Mouse (Mus musculus) macrophage (primary cell): Measurements from ENCODE around the gene 0610010K14Rik. TPM values are rescaled to one million over a fixed set of nuclear protein-coding genes. Genes with fewer than 3 reads are reported as not detected.

Experiments
- H3K27ac ChIP-seq: fragments of 350-480 bp; formaldehyde crosslinking; 2 replicates; pipeline ENCODE4 v1.9.0; 2021
- H3K36me3 ChIP-seq: fragments of 350-480 bp; formaldehyde crosslinking; 2 replicates; pipeline ENCODE4 v1.9.0; 2021; ENCODE audit errors: inconsistent target
- H3K4me3 ChIP-seq: fragments of 350-480 bp; formaldehyde crosslinking; 2 replicates; pipeline ENCODE4 v1.9.0; 2021; ENCODE audit errors: inconsistent target
- H3K79me2 ChIP-seq: fragments of 350-480 bp; formaldehyde crosslinking; 2 replicates; pipeline ENCODE4 v1.9.0; 2021; ENCODE audit errors: inconsistent target
- WGBS: methylation state at CpG from one replicate; pipeline ENCODE4 v1.1.7; 2026; ENCODE audit warnings: inconsistent platforms; ENCODE audit not compliant: missing documents; 5-methylcytosine and 5-hydroxymethylcytosine counted together
- polyA plus RNA-seq: library from polyadenylated mRNA; stranded (reverse); fragments of 250-400 nt; gene quantifications from 3 replicates; pipeline ENCODE4 v1.2.4, GENCODE M21; 2018; ENCODE audit warnings: inconsistent platforms

Gene 0610010K14Rik
- polyA plus RNA-seq, 1 experiment from 2014 or later = 61.6 TPM

DNA sequence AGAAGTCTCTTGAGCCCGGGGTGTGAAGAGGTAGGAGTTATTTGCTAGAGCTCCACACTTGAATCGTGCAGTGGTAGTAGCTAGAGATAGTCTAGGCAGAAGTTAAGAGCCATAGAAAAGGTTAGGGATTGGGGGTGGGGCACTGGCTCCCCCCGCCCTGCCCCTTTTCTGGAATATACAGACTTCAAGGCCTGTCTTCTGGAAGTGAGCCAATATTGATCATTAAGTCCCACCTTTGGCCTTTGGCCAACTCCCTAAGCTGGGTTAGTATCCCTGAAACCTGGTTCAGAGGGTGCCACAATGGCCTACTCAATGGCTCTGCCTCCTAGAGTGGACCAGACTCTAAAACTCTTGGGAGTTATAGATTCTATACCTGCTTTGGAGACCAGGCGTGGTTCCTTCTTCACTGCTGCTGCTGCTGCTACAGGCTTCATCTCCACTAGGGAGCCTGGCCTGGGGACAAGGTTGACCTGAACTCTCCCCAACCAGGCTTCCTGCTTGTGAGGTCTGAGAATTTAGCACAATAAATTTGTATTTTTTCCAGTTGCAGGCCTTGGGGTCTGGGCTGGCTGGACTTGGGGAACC lies 10.0 kb downstream of the 0610010K14Rik start:
- no peak overlapping the region for H3K27ac ChIP-seq
- no peaks in the 10 kb centered on the region for H3K36me3 ChIP-seq
- no peaks in the 10 kb centered on the region for H3K79me2 ChIP-seq
- WGBS = 95% methylated on average over 4 of the region's 4 CpGs
- H3K4me3 ChIP-seq = no peak overlapping the region

DNA sequence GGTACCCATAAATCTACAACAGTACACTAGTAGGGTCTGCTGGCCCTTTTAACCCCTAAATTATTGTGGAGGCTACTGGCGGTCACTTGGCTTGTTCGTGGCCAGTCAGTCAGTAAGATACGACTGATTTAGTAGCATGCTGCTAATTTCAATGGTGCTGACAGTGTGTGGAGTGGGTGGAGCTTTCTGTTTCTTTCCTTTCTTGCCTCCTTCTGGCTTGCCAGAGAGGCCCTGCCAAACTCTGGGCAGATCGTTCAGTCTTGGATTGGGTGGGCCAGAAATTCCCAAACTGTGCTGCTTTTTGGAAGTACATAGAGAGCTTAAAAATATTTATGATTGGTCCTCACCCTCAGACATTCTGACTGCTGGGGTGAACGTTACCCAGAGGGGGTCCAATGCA lies 10.6 kb downstream of the 0610010K14Rik start:
- Histone ChIP-seq H3K4me3 (no peak overlapping the region), H3K27ac (no peak overlapping the region), H3K36me3 (no peaks in the 10 kb centered on the region), H3K79me2 (peaks cover 4% of the 10 kb centered on the region; the same call in 1 of the 2 replicates)
- WGBS = 71% methylated on average over 5 of the region's 5 CpGs

DNA sequence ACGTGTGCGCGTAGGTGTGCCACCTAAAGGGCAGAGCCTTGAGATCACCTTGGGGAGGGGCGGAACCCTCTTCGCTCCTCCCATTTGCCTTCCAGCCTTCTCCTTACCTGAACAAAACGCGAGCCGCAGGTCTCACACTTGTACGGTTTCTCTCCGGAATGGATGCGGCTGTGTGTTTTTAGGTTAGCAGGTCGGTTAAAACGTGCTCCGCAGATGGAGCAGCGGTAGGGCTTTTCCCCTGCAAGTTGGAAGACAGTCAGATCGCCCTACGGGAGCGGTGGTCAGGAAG lies 11.2 kb downstream of the 0610010K14Rik start:
- H3K79me2 ChIP-seq = peaks cover 10% of the 10 kb centered on the region
- H3K27ac ChIP-seq = no peak overlapping the region
- H3K36me3 ChIP-seq = no peaks in the 10 kb centered on the region
- H3K4me3 ChIP-seq = no peak overlapping the region
- 69% methylated on average over 18 of the region's 18 CpGs for WGBS

DNA sequence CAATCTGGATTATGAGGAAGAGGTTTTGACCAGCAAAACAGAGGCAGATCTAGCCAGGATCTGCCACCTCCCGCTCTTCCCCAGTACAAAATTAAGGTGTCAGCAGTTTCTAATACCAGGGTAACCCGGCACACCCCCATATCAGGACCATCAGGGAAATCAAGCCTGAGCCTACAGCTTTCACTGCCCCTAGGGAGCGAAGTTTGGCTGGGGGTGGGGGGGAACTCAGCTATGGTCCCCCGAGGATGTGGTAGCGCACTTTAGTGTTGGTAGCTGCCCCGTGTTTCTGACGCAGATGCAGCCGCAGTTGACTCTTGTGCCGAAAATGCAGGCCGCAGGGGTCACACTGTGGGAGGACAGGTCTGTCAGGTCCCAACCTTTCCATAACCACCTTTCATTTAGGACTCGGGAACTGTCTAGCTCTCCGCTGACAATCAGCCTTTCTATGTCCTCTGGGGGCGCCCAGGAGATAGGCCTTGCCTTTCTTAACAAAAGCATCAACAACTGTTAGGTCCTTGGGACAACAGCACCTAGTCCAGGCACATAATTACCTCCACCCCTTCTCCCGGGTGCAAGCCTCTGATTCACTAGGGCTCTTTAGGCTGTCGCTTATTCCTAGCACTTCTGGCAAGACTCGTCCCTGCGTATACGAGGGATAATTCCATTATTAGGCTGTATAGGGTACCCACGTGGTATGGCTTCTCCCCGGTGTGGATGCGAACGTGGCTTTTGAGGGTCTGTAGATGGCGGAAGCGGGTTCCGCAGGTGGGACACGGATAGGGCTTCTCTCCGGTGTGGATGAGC lies 11.7 kb downstream of the 0610010K14Rik start:
- Histone ChIP-seq H3K4me3 (no peak overlapping the region), H3K79me2 (peaks cover 14% of the 10 kb centered on the region), H3K27ac (no peak overlapping the region), H3K36me3 (no peaks in the 10 kb centered on the region)
- 86% methylated on average over 27 of the region's 27 CpGs for WGBS

DNA sequence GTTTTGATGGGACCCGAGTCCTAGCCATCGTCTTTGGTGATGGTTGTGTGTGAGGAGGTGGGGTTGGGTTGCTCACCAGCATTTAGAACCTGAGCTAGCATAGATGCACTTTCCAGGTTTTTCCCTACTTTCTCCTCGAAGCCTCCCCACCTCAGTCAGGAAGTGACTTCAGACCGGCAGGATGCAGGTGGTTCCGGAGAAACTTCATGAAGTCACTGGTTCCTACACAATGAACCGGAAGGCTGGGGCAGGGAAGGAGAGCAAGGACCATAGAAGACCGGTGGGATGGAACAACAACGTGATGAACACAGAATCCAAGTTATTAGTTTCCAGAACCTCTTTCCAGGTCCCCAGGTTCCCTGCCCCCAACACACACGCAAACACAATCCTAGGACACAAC lies 14.0 kb downstream of the 0610010K14Rik start:
- Histone ChIP-seq H3K4me3 (no peak overlapping the region), H3K36me3 (no peaks in the 10 kb centered on the region), H3K79me2 (peaks cover 19% of the 10 kb centered on the region), H3K27ac (no peak overlapping the region)
- WGBS = 20% methylated on average over 9 of the region's 9 CpGs

DNA sequence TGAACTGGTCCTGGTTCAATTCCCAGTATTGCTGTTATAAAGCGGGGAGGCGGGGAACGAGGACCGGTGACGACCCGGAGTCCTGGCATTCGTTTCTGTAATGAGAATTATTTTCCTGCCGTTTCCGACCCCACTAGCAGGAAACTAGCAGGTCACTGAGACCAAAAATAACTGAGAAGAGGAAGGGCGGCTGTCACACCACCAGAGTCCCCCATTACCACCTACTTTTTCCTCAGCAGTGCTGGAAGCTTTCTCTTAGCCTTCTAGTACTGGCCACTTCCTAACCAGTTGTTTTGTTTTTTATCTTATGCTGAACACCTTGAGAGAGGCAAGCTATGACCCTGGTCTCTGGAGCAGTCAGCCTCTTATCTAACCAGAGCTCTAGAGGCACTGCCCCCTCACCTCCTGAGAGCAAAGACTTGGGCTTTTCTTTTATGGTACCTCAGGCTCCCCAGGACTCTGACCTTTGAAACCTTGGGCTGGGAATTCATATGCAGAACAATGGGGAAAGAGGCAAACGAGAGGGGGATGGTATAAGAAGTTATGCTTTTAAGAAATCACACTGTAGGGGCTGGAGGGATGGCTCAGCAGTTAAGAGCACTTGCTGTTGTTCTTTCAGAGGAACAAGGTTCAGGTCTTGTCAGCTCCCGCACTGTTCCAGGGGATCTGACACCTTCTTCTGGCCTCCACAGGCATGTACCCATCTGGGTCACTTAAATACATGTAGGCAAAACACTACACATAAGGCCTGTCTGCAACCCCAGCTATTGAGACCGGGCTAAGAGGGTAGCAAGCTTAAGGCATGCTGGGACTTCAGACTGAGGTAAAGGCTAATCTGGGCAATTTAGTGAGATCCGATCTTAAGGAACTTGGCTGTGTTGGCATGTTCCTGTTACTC lies 15.9 kb downstream of the 0610010K14Rik start:
- Histone ChIP-seq H3K27ac (peak overlapping the region; percentile 95), H3K79me2 (peaks cover 19% of the 10 kb centered on the region), H3K4me3 (peak overlapping the region; percentile 93), H3K36me3 (0 out of 2 replicates have a peak, but pooled peaks cover 8% of the 10 kb centered on the region)
- WGBS = 7% methylated on average over 14 of the region's 14 CpGs

DNA sequence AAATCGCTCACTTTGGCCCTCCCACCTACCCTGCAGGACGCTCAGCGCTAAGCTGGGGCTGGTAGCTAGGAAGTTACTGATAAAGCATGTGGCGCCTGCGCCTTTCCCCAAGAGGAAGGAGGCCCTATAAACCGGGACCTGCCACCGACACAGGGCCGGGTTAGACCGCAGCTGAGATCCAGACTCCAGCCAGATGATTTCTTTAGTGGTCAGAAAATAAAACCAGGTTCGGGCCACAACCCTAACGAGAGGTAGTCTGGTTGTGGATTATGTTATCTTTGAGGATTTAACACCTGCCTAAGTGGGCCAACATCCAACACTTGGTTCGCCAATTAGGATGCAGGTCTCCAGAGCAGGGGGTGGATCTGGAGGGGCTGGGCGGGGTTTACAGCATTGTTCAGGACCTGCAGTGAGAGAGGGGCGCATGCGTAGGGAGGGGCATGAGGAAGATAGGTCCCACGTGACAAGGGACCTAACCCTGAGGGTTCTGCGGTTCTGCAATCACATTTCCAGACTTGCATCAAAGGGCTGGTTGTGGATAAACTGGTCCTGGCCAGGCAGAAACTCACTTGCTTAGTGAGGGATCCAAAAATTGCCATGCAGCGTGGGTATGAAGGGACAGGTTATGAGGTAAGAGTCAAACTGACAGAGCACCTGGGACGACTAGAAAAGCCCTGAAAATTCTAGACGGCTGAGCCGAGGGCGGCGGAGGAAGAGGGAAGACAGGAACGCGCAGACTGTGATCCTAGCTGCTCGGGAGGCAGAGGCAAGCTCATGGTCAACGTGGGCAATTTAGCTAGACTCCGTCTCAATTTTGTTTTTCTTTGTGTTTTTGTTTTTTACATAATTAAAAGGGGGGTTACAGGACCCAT lies 16.7 kb downstream of the 0610010K14Rik start, which contains the start of gene Slc16a13:
Slc16a13 (minus strand) TSS at position 334 of the 872 bp plus-strand sequence.
- H3K27ac ChIP-seq = peak within 1 kb of the TSS; percentile 95
- peaks cover 19% of the 10 kb centered on the region for H3K79me2 ChIP-seq
- WGBS = 1% methylated on average over 28 of the region's 28 CpGs

DNA sequence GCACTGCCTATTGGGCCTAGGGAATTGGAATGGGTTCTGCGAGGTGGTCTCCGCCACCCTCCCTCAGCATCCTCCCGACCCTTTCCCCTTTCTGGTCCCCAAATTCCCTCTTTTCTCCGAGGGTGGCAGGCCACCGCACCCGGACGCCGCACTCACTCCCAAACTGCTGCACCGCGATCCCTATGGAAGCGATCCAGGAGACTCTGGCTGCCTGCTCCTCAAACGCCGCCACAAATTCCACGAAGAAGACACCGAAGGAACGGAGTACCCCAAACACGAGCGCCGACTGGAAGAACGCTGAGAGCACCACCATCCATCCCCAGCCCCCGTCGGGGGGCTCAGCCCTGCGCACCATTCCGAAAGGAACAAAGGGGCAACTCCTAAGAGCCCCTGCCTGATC lies 17.4 kb downstream of the 0610010K14Rik start:
- 2% methylated on average over 24 of the region's 24 CpGs for WGBS
- Histone ChIP-seq H3K79me2 (peaks cover 19% of the 10 kb centered on the region), H3K27ac (peak overlapping the region; percentile 95), H3K4me3 (peak overlapping the region; percentile 93), H3K36me3 (0 out of 2 replicates have a peak, but pooled peaks cover 9% of the 10 kb centered on the region)

More for the DNA sequence above, 16.7 kb downstream of the 0610010K14Rik start, which contains the start of gene Slc16a13:
- 0 out of 2 replicates have a peak, but pooled peaks cover 9% of the 10 kb centered on the region for H3K36me3 ChIP-seq
- peak within 1 kb of the TSS; percentile 93 for H3K4me3 ChIP-seq

DNA sequence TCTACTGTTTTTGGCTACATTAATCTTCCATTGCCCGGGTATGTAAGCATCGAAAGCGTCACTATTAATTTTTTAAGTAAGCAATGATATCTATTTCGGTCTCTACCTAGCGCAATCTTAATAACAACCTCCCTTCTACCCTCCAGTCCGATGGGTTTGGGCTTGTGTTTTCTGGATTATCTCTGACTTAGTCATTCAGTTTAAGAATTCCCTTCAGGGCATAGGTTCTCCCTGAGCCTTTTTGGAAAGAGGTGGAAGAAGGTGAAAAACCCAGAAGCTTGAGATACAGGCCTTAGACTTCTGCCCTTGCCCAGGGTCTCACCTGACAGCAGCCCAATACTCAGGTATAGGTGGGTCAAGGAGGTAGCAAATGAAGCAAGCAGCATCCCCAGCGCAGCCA lies 17.8 kb downstream of the 0610010K14Rik start:
- WGBS = 71% methylated on average over 7 of the region's 7 CpGs
- peaks cover 19% of the 10 kb centered on the region for H3K79me2 ChIP-seq
- 0 out of 2 replicates have a peak, but pooled peaks cover 9% of the 10 kb centered on the region for H3K36me3 ChIP-seq
- H3K27ac ChIP-seq = peak overlapping the region; percentile 95
- H3K4me3 ChIP-seq = peak overlapping the region; percentile 93

DNA sequence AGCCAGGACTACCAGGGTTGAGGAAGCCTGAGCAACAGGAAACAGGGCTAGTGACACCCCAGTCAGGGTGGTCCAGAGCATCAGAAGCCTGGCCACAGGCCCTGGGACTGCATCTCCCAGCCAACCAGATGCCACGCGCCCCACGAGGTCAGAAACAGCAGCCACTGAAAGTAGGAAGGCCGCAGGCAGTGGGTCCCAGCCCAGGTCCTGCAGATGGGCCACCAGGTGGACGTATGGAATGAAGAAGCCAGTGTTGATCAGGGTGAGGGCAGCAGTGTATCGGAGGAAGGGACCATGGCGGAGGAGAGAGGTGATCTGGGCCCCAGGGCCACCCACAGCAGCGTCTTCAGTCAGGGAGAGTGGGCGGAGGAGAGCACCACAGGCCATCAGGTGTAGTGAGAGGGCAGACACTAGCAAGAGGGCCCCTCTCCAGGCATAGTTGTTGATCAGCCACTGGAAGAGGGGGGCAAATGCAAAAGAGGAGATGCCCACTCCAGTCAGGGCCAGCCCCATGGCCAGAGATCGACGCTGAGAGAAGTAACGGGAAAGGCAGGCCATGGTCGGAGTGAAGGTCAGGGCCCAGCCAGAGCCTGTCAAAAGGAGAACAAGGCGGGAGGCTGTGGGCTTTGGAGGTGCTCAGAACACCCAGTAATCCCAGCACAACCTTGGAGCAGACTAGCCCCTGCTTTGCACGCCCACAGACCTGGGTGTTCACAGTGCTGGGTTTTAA lies 18.8 kb downstream of the 0610010K14Rik start:
- H3K4me3 ChIP-seq = no peak overlapping the region
- H3K79me2 ChIP-seq = peaks cover 19% of the 10 kb centered on the region
- 92% methylated on average over 15 of the region's 15 CpGs for WGBS
- H3K36me3 ChIP-seq = 0 out of 2 replicates have a peak, but pooled peaks cover 9% of the 10 kb centered on the region
- H3K27ac ChIP-seq = no peak overlapping the region

DNA sequence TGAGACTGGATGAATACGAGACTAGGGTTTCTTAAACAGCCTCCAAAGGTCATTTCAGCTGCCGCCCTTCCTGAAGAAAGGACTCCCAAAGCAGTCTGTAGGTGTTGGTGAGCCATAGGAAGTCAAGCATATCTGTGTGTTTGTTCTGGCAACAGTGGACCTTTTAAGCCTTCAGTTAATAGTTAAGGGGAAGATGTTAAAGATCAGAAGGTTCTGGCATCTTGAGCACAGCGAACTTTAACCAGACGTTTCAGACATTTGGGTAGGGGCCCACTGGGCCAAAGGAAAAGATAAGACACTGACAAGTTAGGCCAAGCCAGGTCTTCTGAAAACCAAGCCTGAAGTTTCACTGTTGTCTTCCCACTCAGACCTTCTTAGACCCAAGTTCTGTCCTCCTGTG lies 19.7 kb downstream of the 0610010K14Rik start:
- Histone ChIP-seq H3K36me3 (0 out of 2 replicates have a peak, but pooled peaks cover 9% of the 10 kb centered on the region), H3K4me3 (no peak overlapping the region), H3K27ac (no peak overlapping the region), H3K79me2 (peaks cover 19% of the 10 kb centered on the region)
- 94% methylated on average over 4 of the region's 4 CpGs for WGBS

DNA sequence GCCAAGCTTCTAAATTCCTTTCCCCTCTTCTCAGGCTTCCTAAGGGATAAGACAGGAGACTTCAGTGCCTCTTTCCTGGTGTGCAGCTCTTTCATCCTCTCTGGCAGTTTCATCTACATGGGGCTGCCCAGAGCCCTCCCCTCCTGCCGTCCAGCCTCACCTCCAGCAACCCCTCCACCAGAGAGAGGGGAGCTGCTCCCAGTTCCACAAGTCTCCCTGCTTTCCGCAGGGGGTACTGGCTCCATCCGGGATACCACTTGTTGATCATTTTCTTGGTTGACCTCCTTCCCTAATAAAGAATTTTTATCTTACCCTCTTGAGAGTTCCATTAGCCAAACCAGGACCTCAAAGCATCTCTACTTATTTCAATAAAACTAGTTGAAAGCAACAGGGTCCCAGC lies 21.6 kb downstream of the 0610010K14Rik start:
- Histone ChIP-seq H3K27ac (no peak overlapping the region), H3K79me2 (peaks cover 5% of the 10 kb centered on the region; the same call in 1 of the 2 replicates), H3K36me3 (0 out of 2 replicates have a peak, but pooled peaks cover 9% of the 10 kb centered on the region), H3K4me3 (no peak overlapping the region)
- WGBS = 100% methylated on average over 2 of the region's 3 CpGs

DNA sequence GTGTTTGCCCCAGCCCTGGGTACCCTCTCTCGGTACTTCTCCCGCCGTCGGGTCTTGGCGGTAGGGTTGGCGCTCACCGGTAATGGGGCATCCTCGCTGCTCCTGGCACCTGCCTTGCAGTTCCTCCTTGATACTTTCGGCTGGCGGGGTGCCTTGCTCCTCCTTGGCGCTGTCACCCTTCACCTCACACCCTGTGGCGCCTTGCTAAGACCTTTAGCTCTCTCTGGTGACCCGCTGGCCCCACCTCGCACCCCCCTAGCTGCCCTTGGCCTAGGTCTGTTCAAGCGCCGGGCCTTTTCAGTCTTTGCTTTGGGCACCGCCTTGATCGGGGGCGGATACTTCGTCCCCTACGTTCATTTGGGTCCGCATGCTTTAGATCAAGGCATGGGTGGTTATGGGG lies 22.4 kb downstream of the 0610010K14Rik start:
- Histone ChIP-seq H3K27ac (no peak overlapping the region), H3K4me3 (no peak overlapping the region), H3K79me2 (peaks cover 5% of the 10 kb centered on the region; the same call in 1 of the 2 replicates), H3K36me3 (0 out of 2 replicates have a peak, but pooled peaks cover 9% of the 10 kb centered on the region)
- WGBS = 60% methylated on average over 22 of the region's 22 CpGs
